Mouse (Mus musculus): ENCODE measurements around the gene Palm3. TPM values are rescaled to one million over a fixed set of nuclear protein-coding genes. Genes with fewer than 3 reads are reported as not detected.

Gene Palm3
- polyA plus RNA-seq, 1 experiment from 2014 or later, result 6.5 TPM

DNA sequence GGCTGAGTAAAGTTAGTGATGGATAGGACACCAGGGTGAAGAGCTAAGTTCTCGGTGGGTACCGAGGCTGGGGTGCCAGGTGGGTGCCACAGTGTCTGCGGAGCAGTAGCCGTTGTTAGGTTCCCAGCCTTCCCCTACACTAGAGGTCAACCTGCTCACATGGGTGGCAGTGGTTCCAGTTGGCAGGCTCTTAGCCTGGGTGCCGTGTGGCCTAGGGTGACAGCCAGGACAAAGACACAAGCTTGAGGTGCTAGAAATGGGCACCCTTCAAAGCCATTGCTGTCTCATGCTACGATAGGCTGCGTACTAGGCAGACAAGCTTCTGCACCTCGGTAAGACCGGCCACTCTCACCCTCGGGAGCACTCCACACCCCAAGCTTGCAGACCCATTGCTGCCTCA is 51.0 kb downstream of the Palm3 start:
- no peak for ATAC-seq (ENCODE audit: low read depth)
- peaks cover 4% of the 10 kb centered on the region; the same call in 1 of the 2 replicates for H3K36me3 ChIP-seq (ENCODE audit: control insufficient read depth, insufficient read depth, low read length)
- H3K4me3 ChIP-seq (ENCODE audit: low read length), result no peak overlapping the region
- no peak overlapping the region for H3K9ac ChIP-seq (ENCODE audit: low read length)
- no peaks in the 10 kb centered on the region for H3K27me3 ChIP-seq (ENCODE audit: control insufficient read depth, insufficient read depth, low read depth, low read length)
- H3K4me2 ChIP-seq (ENCODE audit: low read depth, low read length), result no peak overlapping the region
- no peaks in the 10 kb centered on the region for H3K9me3 ChIP-seq (ENCODE audit: control insufficient read depth, low read length)
- WGBS, result 86% methylated on average over 10 of the region's 10 CpGs
- H3K27ac ChIP-seq (ENCODE audit: low read length), result no peak overlapping the region
- peaks cover 26% of the 10 kb centered on the region for H3K4me1 ChIP-seq (replicated peaks; ENCODE audit: control insufficient read depth, insufficient read depth, low read length)

GRCm38 (mm10) chr8:84073230-84073976 is 52.1 kb downstream of the Palm3 start:
- no peak overlapping the region for H3K9ac ChIP-seq (ENCODE audit: low read length)
- peaks cover 4% of the 10 kb centered on the region; the same call in 1 of the 2 replicates for H3K36me3 ChIP-seq (ENCODE audit: control insufficient read depth, insufficient read depth, low read length)
- H3K4me2 ChIP-seq (ENCODE audit: low read depth, low read length), result no peak overlapping the region
- 65% methylated on average over 10 of the region's 10 CpGs for WGBS
- no peak overlapping the region for H3K27ac ChIP-seq (ENCODE audit: low read length)
- no peaks in the 10 kb centered on the region for H3K27me3 ChIP-seq (ENCODE audit: control insufficient read depth, insufficient read depth, low read depth, low read length)
- H3K4me1 ChIP-seq (replicated peaks; ENCODE audit: control insufficient read depth, insufficient read depth, low read length), result peaks cover 16% of the 10 kb centered on the region
- ATAC-seq (ENCODE audit: low read depth), result no peak
- H3K9me3 ChIP-seq (ENCODE audit: control insufficient read depth, low read length), result no peaks in the 10 kb centered on the region
- H3K4me3 ChIP-seq (ENCODE audit: low read length), result no peak overlapping the region

DNA sequence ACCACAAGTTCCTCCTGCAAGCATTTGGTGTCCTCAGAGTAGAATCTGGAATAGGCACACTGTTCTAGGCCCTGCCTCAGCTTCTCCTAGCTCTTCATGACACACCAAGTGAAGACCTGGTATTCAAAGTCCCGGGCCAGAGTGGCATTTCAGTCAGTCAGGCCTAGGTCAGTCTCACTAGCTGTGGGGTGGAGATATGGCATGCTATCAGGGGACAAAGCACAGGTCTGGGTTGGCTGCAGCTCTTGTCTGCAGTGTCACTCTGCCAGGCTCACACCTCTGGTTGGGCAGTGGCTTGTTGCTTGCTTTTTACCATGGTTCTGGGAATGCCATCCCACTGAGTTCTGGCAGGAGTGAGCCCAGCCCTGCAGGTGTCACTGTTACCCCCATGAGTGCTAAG is 55.1 kb downstream of the Palm3 start:
- no peak overlapping the region for H3K4me3 ChIP-seq (ENCODE audit: low read length)
- H3K4me2 ChIP-seq (ENCODE audit: low read depth, low read length), result no peak overlapping the region
- 87% methylated on average over 1 of the region's 1 CpGs for WGBS
- H3K9me3 ChIP-seq (ENCODE audit: control insufficient read depth, low read length), result no peaks in the 10 kb centered on the region
- no peak overlapping the region for H3K27ac ChIP-seq (ENCODE audit: low read length)
- no peak for ATAC-seq (ENCODE audit: low read depth)
- no peaks in the 10 kb centered on the region for H3K27me3 ChIP-seq (ENCODE audit: control insufficient read depth, insufficient read depth, low read depth, low read length)
- H3K36me3 ChIP-seq (ENCODE audit: control insufficient read depth, insufficient read depth, low read length), result peaks cover 12% of the 10 kb centered on the region
- no peak overlapping the region for H3K9ac ChIP-seq (ENCODE audit: low read length)
- peaks cover 7% of the 10 kb centered on the region for H3K4me1 ChIP-seq (replicated peaks; ENCODE audit: control insufficient read depth, insufficient read depth, low read length)

DNA sequence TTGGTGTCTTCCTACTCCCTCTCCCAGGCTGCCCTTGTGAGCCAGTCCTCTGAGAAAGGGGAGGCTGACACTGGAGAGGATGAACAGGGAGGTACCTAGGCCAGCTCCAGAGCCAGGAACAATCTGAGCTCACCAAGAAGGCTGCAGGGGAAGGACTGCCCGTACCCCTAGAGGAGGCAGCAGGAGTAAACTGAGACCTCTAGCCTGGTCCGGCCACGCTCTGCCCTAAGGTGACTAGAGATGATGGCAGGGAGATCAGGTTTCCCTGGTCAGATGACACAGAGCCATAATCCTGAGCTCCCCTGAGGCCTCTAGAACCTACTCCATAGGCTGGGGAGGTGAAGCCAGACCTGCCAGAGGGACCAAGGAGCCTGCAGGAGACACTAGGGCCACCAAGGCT is 55.6 kb downstream of the Palm3 start:
- no peak for ATAC-seq (ENCODE audit: low read depth)
- Histone ChIP-seq H3K4me1 (replicated peaks; ENCODE audit: control insufficient read depth, insufficient read depth, low read length) (peaks cover 7% of the 10 kb centered on the region), H3K4me2 (ENCODE audit: low read depth, low read length) (no peak overlapping the region), H3K9me3 (ENCODE audit: control insufficient read depth, low read length) (no peaks in the 10 kb centered on the region), H3K36me3 (ENCODE audit: control insufficient read depth, insufficient read depth, low read length) (peaks cover 12% of the 10 kb centered on the region), H3K9ac (ENCODE audit: low read length) (no peak overlapping the region), H3K27me3 (ENCODE audit: control insufficient read depth, insufficient read depth, low read depth, low read length) (no peaks in the 10 kb centered on the region), H3K27ac (ENCODE audit: low read length) (no peak overlapping the region), H3K4me3 (ENCODE audit: low read length) (no peak overlapping the region)
- 87% methylated on average over 3 of the region's 3 CpGs for WGBS

- peak overlapping the region; percentile 12; the same call in 1 of the 2 replicates for H3K27ac ChIP-seq (ENCODE audit: low read length)
- peak; percentile 86 for ATAC-seq (ENCODE audit: low read depth)
- no peak overlapping the region for H3K9ac ChIP-seq (ENCODE audit: low read length)
- H3K4me2 ChIP-seq (ENCODE audit: low read depth, low read length), result no peak overlapping the region
- no peaks in the 10 kb centered on the region for H3K9me3 ChIP-seq (ENCODE audit: control insufficient read depth, low read length)
- WGBS, result 43% methylated on average over 5 of the region's 5 CpGs
- no peaks in the 10 kb centered on the region for H3K27me3 ChIP-seq (ENCODE audit: control insufficient read depth, insufficient read depth, low read depth, low read length)
- peaks cover 29% of the 10 kb centered on the region for H3K36me3 ChIP-seq (ENCODE audit: control insufficient read depth, insufficient read depth, low read length)
- no peak overlapping the region for H3K4me3 ChIP-seq (ENCODE audit: low read length)
- H3K4me1 ChIP-seq (replicated peaks; ENCODE audit: control insufficient read depth, insufficient read depth, low read length), result peaks cover 7% of the 10 kb centered on the region
Measured at GRCm38 (mm10) chr8:84079206-84079605, 57.9 kb downstream of the Palm3 start.

MicroRNAs within 50 kb of the gene (microRNA counts, 519-probe panel; counts per million panel counts)
- not detected for microRNA mmu-miR-1199

Small RNA genes lying within 50 kb of the gene (microRNA-seq; reads per million reads assigned to microRNA genes)
- gene Mir1199 (not detected), gene Mir8111 (3.2 reads per million, percentile 10 among the genes with 10 or more reads in this experiment)

Other genes starting within 250 kb of the Palm3 start
- 14.8 and 16.1 TPM in 2 replicates for gene Adgrl1, start 121.4 kb upstream of the Palm3 start, polyA plus RNA-seq (2015; fragmentation: Nextera tagmentation; extraction: Ambion mirVana)
- gene Gm10644, start 66.3 kb upstream of the Palm3 start, polyA plus RNA-seq (2015; fragmentation: Nextera tagmentation; extraction: Ambion mirVana), result 0.69 and 1.1 TPM in 2 replicates
- gene Asf1b, start 66.0 kb upstream of the Palm3 start, polyA plus RNA-seq (2015; fragmentation: Nextera tagmentation; extraction: Ambion mirVana), result 76.7 and 82.8 TPM in 2 replicates
- 103 and 133 TPM in 2 replicates for gene Prkaca, start 48.5 kb upstream of the Palm3 start, polyA plus RNA-seq (2015; fragmentation: Nextera tagmentation; extraction: Ambion mirVana)
- 8.4 and 11.0 TPM in 2 replicates for gene Samd1, start 23.8 kb upstream of the Palm3 start, polyA plus RNA-seq (2015; fragmentation: Nextera tagmentation; extraction: Ambion mirVana)
- 0.55 and 1.1 TPM in 2 replicates for gene 1700067K01Rik, start 20.0 kb upstream of the Palm3 start, polyA plus RNA-seq (2015; fragmentation: Nextera tagmentation; extraction: Ambion mirVana)
- gene 2210011C24Rik, start 9.3 kb upstream of the Palm3 start, polyA plus RNA-seq (2015; fragmentation: Nextera tagmentation; extraction: Ambion mirVana), result 3.5 and 4.4 TPM in 2 replicates
- 1.6 and 2.0 TPM in 2 replicates for gene Il27ra, start 21.1 kb downstream of the Palm3 start, polyA plus RNA-seq (2015; fragmentation: Nextera tagmentation; extraction: Ambion mirVana)
- gene Rln3, start 23.5 kb downstream of the Palm3 start, polyA plus RNA-seq (2015; fragmentation: Nextera tagmentation; extraction: Ambion mirVana), result not detected in 2 replicates
- gene Gm10643, start 43.7 kb downstream of the Palm3 start, polyA plus RNA-seq (2015; fragmentation: Nextera tagmentation; extraction: Ambion mirVana), result 1.2 and 1.4 TPM in 2 replicates
- gene Rfx1, start 45.4 kb downstream of the Palm3 start, polyA plus RNA-seq (2015; fragmentation: Nextera tagmentation; extraction: Ambion mirVana), result 8.6 and 8.8 TPM in 2 replicates
- gene Dcaf15, start 83.3 kb downstream of the Palm3 start, polyA plus RNA-seq (2015; fragmentation: Nextera tagmentation; extraction: Ambion mirVana), result 6.9 and 8.5 TPM in 2 replicates
- 0.34 and 0.41 TPM in 2 replicates for gene Podnl1, start 104.5 kb downstream of the Palm3 start, polyA plus RNA-seq (2015; fragmentation: Nextera tagmentation; extraction: Ambion mirVana)
- 24.2 and 25.9 TPM in 2 replicates for gene Cc2d1a, start 126.5 kb downstream of the Palm3 start, polyA plus RNA-seq (2015; fragmentation: Nextera tagmentation; extraction: Ambion mirVana)
- gene 4930432K21Rik, start 126.6 kb downstream of the Palm3 start, polyA plus RNA-seq (2015; fragmentation: Nextera tagmentation; extraction: Ambion mirVana), result 1.5 and 2.0 TPM in 2 replicates
- 1.2 and 3.5 TPM in 2 replicates for gene Nanos3, start 163.7 kb downstream of the Palm3 start, polyA plus RNA-seq (2015; fragmentation: Nextera tagmentation; extraction: Ambion mirVana)
- 14.4 and 14.6 TPM in 2 replicates for gene Zswim4, start 215.6 kb downstream of the Palm3 start, polyA plus RNA-seq (2015; fragmentation: Nextera tagmentation; extraction: Ambion mirVana)
- gene D8Ertd738e, start 228.2 kb downstream of the Palm3 start, polyA plus RNA-seq (2015; fragmentation: Nextera tagmentation; extraction: Ambion mirVana), result 333 and 350 TPM in 2 replicates
- gene Mri1, start 235.9 kb downstream of the Palm3 start, polyA plus RNA-seq (2015; fragmentation: Nextera tagmentation; extraction: Ambion mirVana), result 51.4 and 51.9 TPM in 2 replicates
- 18.4 and 19.4 TPM in 2 replicates for gene Ccdc130, start 248.9 kb downstream of the Palm3 start, polyA plus RNA-seq (2015; fragmentation: Nextera tagmentation; extraction: Ambion mirVana)